Mouse (Mus musculus) layer of hippocampus, adult 2 months (tissue): ENCODE measurements around the gene Focad. TPM values are rescaled to one million over a fixed set of nuclear protein-coding genes. Genes with fewer than 3 reads are reported as not detected.

Experiments used
- DNase-seq, 2 experiments: peaks; one replicate each; pipeline ENCODE4 v3.0.0; 2022; ENCODE audit warnings: low spot score in 2 of 2
- H3K27ac ChIP-seq: fragments of 200-600 bp; 2 replicates; pipeline ENCODE4 v1.8.1; 2022
- H3K4me3 ChIP-seq: fragments of 200-600 bp; 2 replicates; pipeline ENCODE4 v1.8.1; 2022; ENCODE audit warnings: mild to moderate bottlenecking
- CTCF ChIP-seq: fragments of 200-600 bp; conservative IDR thresholded peaks from 2 replicates; pipeline ENCODE4 v1.8.1; 2022; ENCODE audit warnings: antibody characterized with exemption, mild to moderate bottlenecking, moderate library complexity
- microRNA-seq, 2 experiments: library from miRNA; unstranded; fragments of <30 nt; microRNA quantifications; one replicate each; pipeline ENCODE4 v1.2.0; 2021
- total RNA-seq, 2 experiments: library from RNA; stranded (reverse); gene quantifications; 2 replicates each; pipeline ENCODE4 v1.2.3; 2021

Focad gene
- total RNA-seq, 2 experiments from 2014 or later = 69.4 to 73.0 TPM

DNA sequence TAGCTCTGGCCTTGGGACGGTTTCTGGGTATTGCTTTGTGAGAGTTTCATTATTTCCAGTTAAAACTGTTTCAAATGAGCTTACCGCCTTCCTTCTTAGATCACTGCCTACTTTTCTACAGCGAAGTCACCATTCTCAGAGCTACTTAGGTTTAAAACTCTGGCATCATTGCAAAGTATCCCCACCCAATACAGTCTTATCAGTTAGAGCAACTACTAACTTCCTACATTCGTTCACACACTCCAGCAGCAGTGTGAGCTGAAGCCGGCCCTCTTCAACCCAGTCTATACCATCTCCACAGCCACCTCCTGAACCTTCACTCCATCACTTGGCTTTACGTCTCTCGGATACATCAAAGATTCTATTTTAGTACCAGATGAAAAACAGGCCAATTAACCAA is 346.4 kb downstream of the Focad start:
- no peak for TF ChIP-seq CTCF
- no peak overlapping the region for H3K4me3 ChIP-seq
- DNase-seq = no peak
- H3K27ac ChIP-seq = no peak overlapping the region

DNA sequence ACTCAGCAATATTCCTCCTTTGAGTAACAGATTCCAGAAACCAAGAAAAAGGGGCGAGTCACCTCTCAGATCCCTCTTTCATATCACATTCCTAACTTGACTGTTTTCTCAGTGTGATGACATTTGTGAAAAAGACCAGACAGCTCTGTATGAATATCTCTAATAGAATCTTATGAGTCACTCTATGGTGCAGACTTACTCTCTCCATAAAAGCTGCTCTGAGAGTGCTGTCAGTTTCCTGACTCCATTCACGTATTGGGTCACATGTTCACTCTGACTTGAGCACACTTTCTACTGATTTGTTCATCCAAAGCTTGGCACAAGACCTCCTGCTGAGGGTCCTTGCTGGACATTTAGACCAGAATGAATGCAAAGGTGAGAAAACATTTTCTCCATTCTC is 354.5 kb downstream of the Focad start:
- no peak for TF ChIP-seq CTCF
- Histone ChIP-seq H3K4me3 (no peak overlapping the region), H3K27ac (no peak overlapping the region)
- no peak for DNase-seq

- DNase-seq = no peak
- Histone ChIP-seq H3K27ac (no peak overlapping the region), H3K4me3 (no peak overlapping the region)
- no peak for TF ChIP-seq CTCF
These were observed 355.8 kb downstream of the Focad start for GRCm38 (mm10) chr4:88450087-88450765.

GRCm38 (mm10) chr4:88458093-88458492 is 363.7 kb downstream of the Focad start:
- H3K27ac ChIP-seq = no peak overlapping the region
- no peak for TF ChIP-seq CTCF
- no peak for DNase-seq
- H3K4me3 ChIP-seq = no peak overlapping the region

DNA sequence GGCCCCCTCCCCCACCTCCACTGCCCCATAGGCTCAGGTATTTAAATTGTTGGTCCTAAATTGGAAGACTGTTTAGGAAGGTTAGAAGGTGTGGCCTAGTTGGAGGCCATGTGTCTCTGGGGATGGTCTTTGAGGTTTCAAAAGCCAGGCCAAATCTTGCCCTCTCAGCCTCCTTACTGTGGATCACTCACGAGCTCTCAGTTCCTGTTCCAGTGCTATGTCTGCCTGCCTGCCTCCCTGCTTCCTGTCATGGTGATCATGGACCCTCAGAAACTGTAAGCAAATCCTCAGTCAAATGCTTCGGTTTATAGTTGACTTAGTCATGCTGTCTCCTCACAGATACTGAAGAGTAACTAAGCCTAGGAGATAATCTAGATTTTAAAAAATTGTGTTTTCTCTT is 364.2 kb downstream of the Focad start:
- no peak for TF ChIP-seq CTCF
- Histone ChIP-seq H3K27ac (no peak overlapping the region), H3K4me3 (no peak overlapping the region)
- no peak for DNase-seq

Small RNA genes lying within 50 kb of the gene (microRNA-seq; reads per million reads assigned to microRNA genes)
- gene Mir491 = 68.5 to 86.6 reads per million in 2 experiments

Other genes with a start within 250 kb of the Focad start
- 10 to 100 TPM; 54.6 to 58.7 TPM for gene Mllt3, start 61.3 kb upstream of the Focad start, total RNA-seq